Mouse (Mus musculus): Measurements from ENCODE around the gene Mex3a. TPM values are rescaled to one million over a fixed set of nuclear protein-coding genes. Genes with fewer than 3 reads are reported as not detected.
"Not testable (repeated sequence)": the region's sequence is repeated elsewhere in the genome, so short reads cannot be mapped to it uniquely, and the experiment has no call there.

Gene Mex3a
- polyA plus RNA-seq, 1 experiment from 2014 or later: 43.5 TPM

DNA sequence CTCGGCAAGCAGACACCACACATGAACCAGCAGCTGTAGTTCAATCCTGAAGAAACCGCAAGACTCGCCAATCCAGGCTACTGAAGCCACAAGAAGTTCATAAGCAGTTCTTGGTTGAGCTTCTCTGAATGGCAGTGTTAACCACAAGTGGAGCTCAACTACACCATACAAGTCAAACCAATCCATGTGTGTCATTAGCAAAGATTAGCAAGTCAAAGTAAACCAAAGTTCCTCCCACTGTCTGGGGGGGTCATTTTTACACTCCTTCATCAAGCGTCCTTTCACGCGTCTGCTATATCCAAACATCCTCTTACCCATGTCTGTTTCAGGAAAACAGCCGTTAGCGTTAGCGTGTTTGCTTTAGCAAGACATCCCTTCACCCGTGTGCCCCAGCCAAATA lies 38.1 kb downstream of the Mex3a start:
- DNase-seq (ENCODE audit: low spot score) (no peak), ATAC-seq (ENCODE audit: insufficient number of reproducible peaks, low FRiP score, low TSS enrichment, low read depth) (no peak)
- Histone ChIP-seq H3K4me3 (ENCODE audit: low read depth, low read length) (no peak overlapping the region), H3K27ac (replicated peaks; ENCODE audit: low read depth, low read length) (no peak overlapping the region), H3K27me3 (ENCODE audit: control insufficient read depth, insufficient read depth, low read length) (no peaks in the 10 kb centered on the region), H3K36me3 (ENCODE audit: control insufficient read depth, insufficient read depth, low read length) (peaks cover 28% of the 10 kb centered on the region), H3K9ac (ENCODE audit: low read length) (no peak overlapping the region), H3K4me2 (ENCODE audit: low read depth, severe bottlenecking) (no peak overlapping the region), H3K9me3 (ENCODE audit: control insufficient read depth, low read length) (no peaks in the 10 kb centered on the region), H3K4me1 (ENCODE audit: control insufficient read depth, insufficient read depth, low read length) (no peaks in the 10 kb centered on the region)
- WGBS: 95% methylated on average over 10 of the region's 10 CpGs

DNA sequence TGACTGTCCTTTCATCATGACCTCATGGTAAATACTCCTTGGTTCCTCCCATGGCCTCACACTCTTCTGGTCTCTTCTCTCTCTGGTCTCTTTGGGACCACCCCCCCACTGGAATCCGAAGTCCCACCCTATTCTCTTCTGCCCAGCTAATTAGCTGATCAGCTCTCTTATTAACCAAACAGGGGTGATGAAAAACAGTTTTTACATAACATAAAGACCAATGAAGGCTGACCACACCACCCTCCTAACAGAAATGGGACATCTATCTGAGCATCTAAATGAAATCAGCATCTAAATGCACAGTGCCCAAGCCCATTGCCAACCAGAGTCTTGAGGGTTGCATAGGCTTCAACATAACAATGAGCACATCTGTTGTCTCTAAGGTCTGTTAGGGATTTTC lies 39.7 kb downstream of the Mex3a start:
- no peaks in the 10 kb centered on the region for H3K4me1 ChIP-seq (ENCODE audit: control insufficient read depth, insufficient read depth, low read length)
- 82% methylated on average over 1 of the region's 1 CpGs for WGBS
- H3K4me3 ChIP-seq (ENCODE audit: low read depth, low read length): no peak overlapping the region
- H3K27me3 ChIP-seq (ENCODE audit: control insufficient read depth, insufficient read depth, low read length): no peaks in the 10 kb centered on the region
- H3K36me3 ChIP-seq (ENCODE audit: control insufficient read depth, insufficient read depth, low read length): peaks cover 21% of the 10 kb centered on the region
- ATAC-seq (ENCODE audit: insufficient number of reproducible peaks, low FRiP score, low TSS enrichment, low read depth) (no peak), DNase-seq (ENCODE audit: low spot score) (no peak)
- H3K4me2 ChIP-seq (ENCODE audit: low read depth, severe bottlenecking): no peak overlapping the region
- H3K9ac ChIP-seq (ENCODE audit: low read length): no peak overlapping the region
- no peaks in the 10 kb centered on the region for H3K9me3 ChIP-seq (ENCODE audit: control insufficient read depth, low read length)
- H3K27ac ChIP-seq (replicated peaks; ENCODE audit: low read depth, low read length): no peak overlapping the region

DNA sequence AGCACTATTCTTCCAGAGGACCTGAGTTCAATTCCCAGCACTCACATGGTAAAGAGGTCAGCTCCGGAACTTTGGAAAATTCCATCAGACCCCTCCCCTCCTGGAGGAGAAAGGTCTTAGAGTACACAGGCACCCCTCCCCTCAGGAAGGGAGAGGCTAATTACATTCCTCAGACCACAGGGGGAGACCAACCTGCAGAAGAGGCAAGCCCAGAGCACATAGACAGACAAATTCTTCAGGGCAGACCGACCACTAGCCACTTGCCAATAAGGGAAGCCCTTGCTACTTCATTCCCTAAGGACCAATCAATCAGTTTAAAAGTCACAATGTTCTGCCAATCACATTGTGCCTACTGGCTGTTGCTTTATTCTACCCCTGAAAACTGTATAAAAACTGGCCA lies 40.6 kb downstream of the Mex3a start:
- no peak overlapping the region for H3K27ac ChIP-seq (replicated peaks; ENCODE audit: low read depth, low read length)
- no peak for DNase-seq (ENCODE audit: low spot score)
- WGBS: 81% methylated on average over 2 of the region's 2 CpGs
- H3K4me2 ChIP-seq (ENCODE audit: low read depth, severe bottlenecking): no peak overlapping the region
- no peaks in the 10 kb centered on the region for H3K27me3 ChIP-seq (ENCODE audit: control insufficient read depth, insufficient read depth, low read length)
- ATAC-seq (ENCODE audit: insufficient number of reproducible peaks, low FRiP score, low TSS enrichment, low read depth): no peak
- H3K4me3 ChIP-seq (ENCODE audit: low read depth, low read length): no peak overlapping the region
- peaks cover 16% of the 10 kb centered on the region for H3K36me3 ChIP-seq (ENCODE audit: control insufficient read depth, insufficient read depth, low read length)
- H3K4me1 ChIP-seq (ENCODE audit: control insufficient read depth, insufficient read depth, low read length): no peaks in the 10 kb centered on the region
- H3K9ac ChIP-seq (ENCODE audit: low read length): no peak overlapping the region
- no peaks in the 10 kb centered on the region for H3K9me3 ChIP-seq (ENCODE audit: control insufficient read depth, low read length)

DNA sequence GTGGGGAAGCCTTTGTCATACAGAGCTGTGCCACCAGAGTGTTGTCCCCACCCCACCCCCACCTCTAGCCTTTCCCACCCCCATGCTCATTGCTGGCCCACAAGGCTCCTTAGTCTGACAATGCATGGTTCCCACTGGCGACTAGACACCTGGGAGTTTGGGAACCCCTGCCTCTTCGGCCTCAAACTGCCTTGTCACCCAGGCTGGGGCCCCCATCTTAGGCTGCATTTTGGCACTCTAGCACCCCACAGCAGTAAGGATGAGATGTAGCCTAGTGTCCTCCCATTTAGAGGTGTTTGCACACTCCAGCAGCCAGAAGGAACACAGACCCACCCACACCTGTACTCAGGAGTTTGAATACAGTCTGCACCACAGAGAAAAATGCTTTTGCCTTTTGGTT lies 41.6 kb downstream of the Mex3a start:
- H3K9ac ChIP-seq (ENCODE audit: low read length): no peak overlapping the region

DNA sequence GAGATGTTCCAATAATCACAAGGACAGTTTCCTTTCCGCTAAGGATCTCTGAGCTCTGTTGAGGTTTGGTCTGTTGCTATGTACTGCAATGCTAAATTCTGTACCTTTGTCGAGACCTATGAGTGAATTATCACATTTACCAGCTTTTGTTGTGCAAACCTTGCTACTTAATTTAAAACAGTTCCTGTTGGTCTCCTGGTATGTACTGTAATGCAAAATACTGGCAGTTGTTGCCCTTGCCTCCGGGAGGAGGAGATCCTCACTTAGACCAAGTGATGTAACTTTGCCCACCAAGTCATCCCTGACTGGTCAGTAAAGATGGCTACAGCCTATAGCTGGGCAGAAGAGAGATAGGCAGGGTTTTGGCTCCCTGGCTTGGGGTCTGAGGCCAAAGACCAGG lies 43.3 kb downstream of the Mex3a start, which contains the start of gene Ssr2:
Ssr2 (plus strand) TSS at position 337 of the 400 bp plus-strand sequence.
- Histone ChIP-seq H3K27ac (replicated peaks; ENCODE audit: low read depth, low read length) (no peak within 1 kb of the TSS), H3K27me3 (ENCODE audit: control insufficient read depth, insufficient read depth, low read length) (no peaks in the 10 kb centered on the region), H3K9me3 (ENCODE audit: control insufficient read depth, low read length) (no peaks in the 10 kb centered on the region), H3K36me3 (ENCODE audit: control insufficient read depth, insufficient read depth, low read length) (no peaks in the 10 kb centered on the region), H3K4me2 (ENCODE audit: low read depth, severe bottlenecking) (no peak within 1 kb of the TSS), H3K4me3 (ENCODE audit: low read depth, low read length) (no peak within 1 kb of the TSS), H3K9ac (ENCODE audit: low read length) (no peak within 1 kb of the TSS), H3K4me1 (ENCODE audit: control insufficient read depth, insufficient read depth, low read length) (0 out of 2 replicates have a peak, but pooled peaks cover 3% of the 10 kb centered on the region)
- no peak for ATAC-seq (ENCODE audit: insufficient number of reproducible peaks, low FRiP score, low TSS enrichment, low read depth)
- WGBS: 87% methylated on average over 3 of the region's 3 CpGs
- no peak for DNase-seq (ENCODE audit: low spot score)

More for the DNA sequence above, 41.6 kb downstream of the Mex3a start:
- Histone ChIP-seq H3K9me3 (ENCODE audit: control insufficient read depth, low read length) (no peaks in the 10 kb centered on the region), H3K27ac (replicated peaks; ENCODE audit: low read depth, low read length) (no peak overlapping the region), H3K27me3 (ENCODE audit: control insufficient read depth, insufficient read depth, low read length) (no peaks in the 10 kb centered on the region), H3K36me3 (ENCODE audit: control insufficient read depth, insufficient read depth, low read length) (peaks cover 6% of the 10 kb centered on the region; the same call in 1 of the 2 replicates), H3K4me1 (ENCODE audit: control insufficient read depth, insufficient read depth, low read length) (no peaks in the 10 kb centered on the region), H3K4me3 (ENCODE audit: low read depth, low read length) (no peak overlapping the region), H3K4me2 (ENCODE audit: low read depth, severe bottlenecking) (no peak overlapping the region)
- DNase-seq (ENCODE audit: low spot score): no peak
- no peak for ATAC-seq (ENCODE audit: insufficient number of reproducible peaks, low FRiP score, low TSS enrichment, low read depth)
- WGBS: 83% methylated on average over 2 of the region's 2 CpGs

DNA sequence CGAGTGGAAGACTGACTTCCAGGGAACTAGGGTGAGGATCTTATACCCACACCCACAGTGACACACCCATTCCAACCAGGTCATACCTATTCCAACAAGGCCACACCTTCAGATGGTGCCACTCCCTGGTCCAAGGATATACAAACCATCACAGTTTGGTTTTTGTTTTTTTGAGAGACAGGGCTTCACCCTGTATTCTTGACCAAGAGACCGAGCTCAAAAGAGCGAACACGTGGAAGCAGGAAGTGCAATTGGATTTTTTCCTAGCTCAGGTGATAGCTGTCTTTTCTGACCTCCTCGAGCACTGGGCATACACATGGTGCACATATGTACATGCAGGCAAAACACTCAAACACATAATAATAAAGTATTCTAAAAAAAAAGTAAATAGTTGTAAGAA lies 45.7 kb downstream of the Mex3a start:
- H3K27me3 ChIP-seq (ENCODE audit: control insufficient read depth, insufficient read depth, low read length); H3K36me3 ChIP-seq (ENCODE audit: control insufficient read depth, insufficient read depth, low read length); H3K9ac ChIP-seq (ENCODE audit: low read length); H3K4me1 ChIP-seq (ENCODE audit: control insufficient read depth, insufficient read depth, low read length); DNase-seq (ENCODE audit: low spot score); H3K27ac ChIP-seq (replicated peaks; ENCODE audit: low read depth, low read length); ATAC-seq (ENCODE audit: insufficient number of reproducible peaks, low FRiP score, low TSS enrichment, low read depth); H3K9me3 ChIP-seq (ENCODE audit: control insufficient read depth, low read length); H3K4me3 ChIP-seq (ENCODE audit: low read depth, low read length); H3K4me2 ChIP-seq (ENCODE audit: low read depth, severe bottlenecking): not testable (repeated sequence)
- whole genome bisulfite sequencing: 89% methylated on average over 5 of the region's 5 CpGs

DNA sequence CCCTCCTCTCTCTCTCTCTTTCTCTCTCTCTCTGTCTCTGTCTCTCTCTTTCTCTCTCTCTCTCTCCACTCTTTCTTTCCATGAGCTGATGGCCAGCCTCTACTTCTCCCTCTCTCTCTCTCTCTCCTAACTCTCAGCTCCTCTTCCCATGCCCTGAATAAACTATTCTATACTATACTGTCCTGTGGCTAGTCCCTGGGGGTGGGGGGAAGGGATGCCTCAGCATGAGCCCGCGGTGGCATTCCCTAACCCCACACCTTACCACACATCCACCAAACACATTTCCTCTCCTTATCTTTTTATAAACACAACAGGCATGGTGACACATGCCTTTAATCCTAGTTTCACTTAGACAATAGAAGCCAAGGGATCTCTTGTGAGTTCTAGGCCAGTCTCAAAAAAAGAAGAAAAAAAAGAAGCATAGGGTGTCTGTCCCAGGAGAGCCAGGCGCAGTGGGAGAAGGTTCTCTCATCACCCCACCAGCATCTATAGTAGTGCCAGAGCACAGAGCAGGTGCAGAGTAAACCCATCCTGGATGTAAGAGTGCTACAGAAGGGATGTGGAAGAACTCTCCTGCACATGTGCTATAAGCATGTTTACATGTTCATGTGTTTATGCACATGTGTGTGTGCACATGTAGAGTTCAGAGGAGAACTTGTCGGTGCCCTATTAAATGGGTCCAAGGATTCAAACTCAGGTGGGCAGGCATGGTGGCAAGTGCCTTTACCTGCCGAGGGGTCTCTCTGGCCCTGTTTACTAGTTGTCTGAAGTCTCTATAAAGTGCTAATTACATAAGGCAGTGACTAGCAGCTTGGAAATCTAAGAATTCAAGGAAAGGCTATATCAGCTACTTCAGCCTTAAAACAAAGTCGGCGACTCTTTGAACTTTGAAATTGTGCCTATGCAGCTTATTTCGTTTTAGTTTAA lies 46.6 kb downstream of the Mex3a start:
- peaks cover 8% of the 10 kb centered on the region; the same call in 1 of the 2 replicates for H3K36me3 ChIP-seq (ENCODE audit: control insufficient read depth, insufficient read depth, low read length)
- ATAC-seq (ENCODE audit: insufficient number of reproducible peaks, low FRiP score, low TSS enrichment, low read depth): no peak
- no peak for DNase-seq (ENCODE audit: low spot score)
- WGBS: 46% methylated on average over 8 of the region's 8 CpGs
- H3K27me3 ChIP-seq (ENCODE audit: control insufficient read depth, insufficient read depth, low read length): no peaks in the 10 kb centered on the region
- H3K4me1 ChIP-seq (ENCODE audit: control insufficient read depth, insufficient read depth, low read length): 0 out of 2 replicates have a peak, but pooled peaks cover 3% of the 10 kb centered on the region
- H3K9me3 ChIP-seq (ENCODE audit: control insufficient read depth, low read length): no peaks in the 10 kb centered on the region
- H3K4me3 ChIP-seq (ENCODE audit: low read depth, low read length): peak overlapping the region; percentile 95
- H3K27ac ChIP-seq (replicated peaks; ENCODE audit: low read depth, low read length): no peak overlapping the region
- H3K4me2 ChIP-seq (ENCODE audit: low read depth, severe bottlenecking): peak overlapping the region; percentile 87; the same call in 1 of the 2 replicates
- no peak overlapping the region for H3K9ac ChIP-seq (ENCODE audit: low read length)

DNA sequence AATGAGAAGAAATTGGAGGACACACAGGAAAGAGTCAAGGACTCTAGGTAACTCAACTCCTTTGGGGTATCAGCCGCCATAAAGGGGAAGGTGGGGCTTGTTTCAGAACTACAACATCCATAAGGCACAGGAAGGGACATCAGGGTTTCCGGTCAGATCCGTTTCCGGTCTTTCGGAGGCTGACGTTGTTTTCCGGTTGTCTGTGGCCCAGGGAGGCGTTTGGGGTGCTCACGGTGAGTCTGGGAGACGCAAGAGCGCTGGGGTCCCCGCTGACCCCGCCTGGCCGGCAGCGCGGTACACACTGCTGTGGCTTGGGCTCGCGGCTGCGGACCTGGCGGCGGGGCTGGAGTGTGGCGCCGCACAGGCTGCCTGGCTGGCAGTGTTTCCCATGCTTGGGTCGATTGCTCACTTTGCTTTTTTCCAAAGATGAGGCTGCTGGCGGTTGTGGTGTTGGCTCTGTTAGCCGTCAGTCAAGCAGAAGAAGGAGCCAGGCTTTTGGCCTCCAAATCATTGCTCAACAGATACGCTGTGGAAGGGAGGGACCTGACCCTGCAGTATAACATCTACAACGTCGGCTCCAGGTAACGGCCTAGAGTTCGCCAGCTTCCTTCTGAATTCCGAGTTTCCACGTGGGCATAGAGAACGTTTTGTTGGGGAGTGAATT lies 47.4 kb downstream of the Mex3a start:
- Histone ChIP-seq H3K9ac (ENCODE audit: low read length) (peak overlapping the region; percentile 83), H3K4me3 (ENCODE audit: low read depth, low read length) (peak overlapping the region; percentile 95), H3K4me1 (ENCODE audit: control insufficient read depth, insufficient read depth, low read length) (0 out of 2 replicates have a peak, but pooled peaks cover 3% of the 10 kb centered on the region), H3K27me3 (ENCODE audit: control insufficient read depth, insufficient read depth, low read length) (no peaks in the 10 kb centered on the region), H3K27ac (replicated peaks; ENCODE audit: low read depth, low read length) (0 out of 2 replicates have a peak overlapping the region, but pooled peaks have one; percentile 30), H3K4me2 (ENCODE audit: low read depth, severe bottlenecking) (peak overlapping the region; percentile 87), H3K36me3 (ENCODE audit: control insufficient read depth, insufficient read depth, low read length) (peaks cover 8% of the 10 kb centered on the region; the same call in 1 of the 2 replicates), H3K9me3 (ENCODE audit: control insufficient read depth, low read length) (no peaks in the 10 kb centered on the region)
- ATAC-seq (ENCODE audit: insufficient number of reproducible peaks, low FRiP score, low TSS enrichment, low read depth) (0 out of 2 replicates have a peak, but pooled peaks have one; percentile 62), DNase-seq (ENCODE audit: low spot score) (peak; percentile 78)
- WGBS: under 1% methylated on average over 34 of the region's 34 CpGs
